Mouse (Mus musculus): Measurements from ENCODE around the gene H60b. TPM values are rescaled to one million over a fixed set of nuclear protein-coding genes. Genes with fewer than 3 reads are reported as not detected.
"Not testable (repeated sequence)": the region's sequence is repeated elsewhere in the genome, so short reads cannot be mapped to it uniquely, and the experiment has no call there.

H60b gene
- total RNA-seq, 2 experiments from 2014 or later = 0.66 TPM; not detected in 1

GRCm38 (mm10) chr10:22159581-22160140, 1.3 kb downstream of the H60b start:
- intact Hi-C loops (cut with DNase I) = loop anchor here (5.0 to 10.0 kb wide), 2 partner anchors 122 to 1185 kb away; no protein-coding TSS in a partner anchor
- peak in 1 of 2 experiments; percentile 18 for DNase-seq (ENCODE audit: extremely low spot score in 1 of 2, low spot score in 2 of 2)

- intact Hi-C loops (cut with DNase I) = loop anchor here (5.0 kb wide), 1 partner anchor 126 kb away; no protein-coding TSS in a partner anchor
These were observed 4.9 kb downstream of the H60b start for GRCm38 (mm10) chr10:22163279-22163678.

GRCm38 (mm10) chr10:22163705-22164583, 5.6 kb downstream of the H60b start:
- peak in 1 of 2 experiments; percentile 64 for DNase-seq (ENCODE audit: extremely low spot score in 1 of 2, low spot score in 2 of 2)
- intact Hi-C loops (cut with DNase I) = loop anchor here (5.0 kb wide), 1 partner anchor 127 kb away; no protein-coding TSS in a partner anchor

More at GRCm38 (mm10) chr10:22163279-22163678, 4.9 kb downstream of the H60b start:
- DNase-seq (ENCODE audit: extremely low spot score in 1 of 2, low spot score in 2 of 2) = not testable (repeated sequence)

- intact Hi-C loops (cut with DNase I); DNase-seq (ENCODE audit: extremely low spot score in 1 of 2, low spot score in 2 of 2): not testable (repeated sequence)
These were observed 7.1 kb downstream of the H60b start for GRCm38 (mm10) chr10:22165328-22166003.

- intact Hi-C loops (cut with DNase I); DNase-seq (ENCODE audit: extremely low spot score in 1 of 2, low spot score in 2 of 2): not testable (repeated sequence)
These were observed 7.6 kb downstream of the H60b start for GRCm38 (mm10) chr10:22166025-22166424.

GRCm38 (mm10) chr10:22167061-22167460, 8.7 kb downstream of the H60b start:
- intact Hi-C loops (cut with DNase I); DNase-seq (ENCODE audit: extremely low spot score in 1 of 2, low spot score in 2 of 2): not testable (repeated sequence)

GRCm38 (mm10) chr10:22169116-22169515, 10.7 kb downstream of the H60b start:
- DNase-seq (ENCODE audit: extremely low spot score in 1 of 2, low spot score in 2 of 2); intact Hi-C loops (cut with DNase I): not testable (repeated sequence)

GRCm38 (mm10) chr10:22172431-22173334, 14.3 kb downstream of the H60b start:
- DNase-seq (ENCODE audit: extremely low spot score in 1 of 2, low spot score in 2 of 2); intact Hi-C loops (cut with DNase I): not testable (repeated sequence)

GRCm38 (mm10) chr10:22173335-22174189, 15.2 kb downstream of the H60b start:
- DNase-seq (ENCODE audit: extremely low spot score in 1 of 2, low spot score in 2 of 2); intact Hi-C loops (cut with DNase I): not testable (repeated sequence)

- DNase-seq (ENCODE audit: extremely low spot score in 1 of 2, low spot score in 2 of 2); intact Hi-C loops (cut with DNase I): not testable (repeated sequence)
These were observed 15.8 kb downstream of the H60b start for GRCm38 (mm10) chr10:22174190-22174487.

GRCm38 (mm10) chr10:22176515-22176914, 18.1 kb downstream of the H60b start:
- intact Hi-C loops (cut with DNase I) = not testable (repeated sequence)

GRCm38 (mm10) chr10:22191035-22191434, 32.6 kb downstream of the H60b start:
- intact Hi-C loops (cut with DNase I); DNase-seq (ENCODE audit: extremely low spot score in 1 of 2, low spot score in 2 of 2): not testable (repeated sequence)

More at GRCm38 (mm10) chr10:22176515-22176914, 18.1 kb downstream of the H60b start:
- not testable (repeated sequence) for DNase-seq (ENCODE audit: extremely low spot score in 1 of 2, low spot score in 2 of 2)

- intact Hi-C loops (cut with DNase I); DNase-seq (ENCODE audit: extremely low spot score in 1 of 2, low spot score in 2 of 2): not testable (repeated sequence)
These were observed 43.0 kb downstream of the H60b start for GRCm38 (mm10) chr10:22201352-22201751.

- DNase-seq (ENCODE audit: extremely low spot score in 1 of 2, low spot score in 2 of 2); intact Hi-C loops (cut with DNase I): not testable (repeated sequence)
These were observed 44.6 kb downstream of the H60b start for GRCm38 (mm10) chr10:22202784-22203583.

- DNase-seq (ENCODE audit: extremely low spot score in 1 of 2, low spot score in 2 of 2); intact Hi-C loops (cut with DNase I): not testable (repeated sequence)
These were observed 48.1 kb downstream of the H60b start for GRCm38 (mm10) chr10:22206443-22206842.

- DNase-seq (ENCODE audit: extremely low spot score in 1 of 2, low spot score in 2 of 2) = peak in 1 of 2 experiments; percentile 50
- intact Hi-C loops (cut with DNase I) = not testable (repeated sequence)
These were observed 53.8 kb downstream of the H60b start for GRCm38 (mm10) chr10:22212012-22212696.

Data from left cerebral cortex, postnatal 10 days (tissue).